Mouse (Mus musculus) urinary bladder, postnatal 25 days (tissue): ENCODE results near the gene Ccdc169.
A peak's percentile ranks its signal among the peaks of the same experiment; 100 is the strongest.

Experiments used
- DNase-seq: peaks from one replicate; pipeline ENCODE4 v3.0.0; 2022; ENCODE audit warnings: low spot score

Ccdc169 gene

GRCm38 (mm10) chr3:55137039-55137438, at the start of gene Ccdc169:
TSS of gene Ccdc169 (plus strand) at chr3:55137339.
- no peak for DNase-seq

GRCm38 (mm10) chr3:55087360-55087759, 49.8 kb upstream of the Ccdc169 start:
- DNase-seq, result no peak

- DNase-seq, result no peak
Measured at GRCm38 (mm10) chr3:55088359-55088758, 48.8 kb upstream of the Ccdc169 start.

- DNase-seq, result no peak
Measured at GRCm38 (mm10) chr3:55088843-55089242, 48.3 kb upstream of the Ccdc169 start.

GRCm38 (mm10) chr3:55089291-55089690, 47.8 kb upstream of the Ccdc169 start:
- no peak for DNase-seq

- DNase-seq, result no peak
Measured at GRCm38 (mm10) chr3:55093161-55093560, 44.0 kb upstream of the Ccdc169 start.

GRCm38 (mm10) chr3:55095968-55096654, 41.0 kb upstream of the Ccdc169 start:
- DNase-seq, result no peak

GRCm38 (mm10) chr3:55096655-55097005, 40.5 kb upstream of the Ccdc169 start:
- no peak for DNase-seq

- DNase-seq, result no peak
Measured at GRCm38 (mm10) chr3:55097186-55097585, 40.0 kb upstream of the Ccdc169 start.

- no peak for DNase-seq
Measured at GRCm38 (mm10) chr3:55098014-55098413, 39.1 kb upstream of the Ccdc169 start.

- DNase-seq, result no peak
Measured at GRCm38 (mm10) chr3:55098990-55099389, 38.1 kb upstream of the Ccdc169 start.

- DNase-seq, result no peak
Measured at GRCm38 (mm10) chr3:55101092-55101491, 36.0 kb upstream of the Ccdc169 start.

- DNase-seq, result no peak
Measured at GRCm38 (mm10) chr3:55105372-55106023, 31.6 kb upstream of the Ccdc169 start.

GRCm38 (mm10) chr3:55106051-55106450, 31.1 kb upstream of the Ccdc169 start:
- DNase-seq, result no peak

- DNase-seq, result no peak
Measured at GRCm38 (mm10) chr3:55109097-55109496, 28.0 kb upstream of the Ccdc169 start.

GRCm38 (mm10) chr3:55111935-55112709, 25.0 kb upstream of the Ccdc169 start, which contains the start of gene Spg20:
TSS of gene Spg20 (plus strand) at chr3:55112108.
- DNase-seq, result peak; percentile 98

- DNase-seq, result no peak
Measured at GRCm38 (mm10) chr3:55112710-55113415, 24.3 kb upstream of the Ccdc169 start.

GRCm38 (mm10) chr3:55114313-55115065, 22.6 kb upstream of the Ccdc169 start:
- no peak for DNase-seq

GRCm38 (mm10) chr3:55115071-55115470, 22.1 kb upstream of the Ccdc169 start:
- no peak for DNase-seq

- no peak for DNase-seq
Measured at GRCm38 (mm10) chr3:55115989-55116388, 21.1 kb upstream of the Ccdc169 start.

GRCm38 (mm10) chr3:55119275-55119898, 17.8 kb upstream of the Ccdc169 start:
- DNase-seq, result peak; percentile 11
